Mouse (Mus musculus): ENCODE measurements around the gene 4931409K22Rik. TPM values are rescaled to one million over a fixed set of nuclear protein-coding genes. Genes with fewer than 3 reads are reported as not detected.

4931409K22Rik gene
- polyA plus RNA-seq, 1 experiment, result 4.7 TPM

GRCm38 (mm10) chr5:24591796-24592470 is 35.3 kb upstream of the 4931409K22Rik start:
- WGBS, result 7% methylated on average over 24 of the region's 24 CpGs
- peak overlapping the region; percentile 62 for H3K4me3 ChIP-seq (replicated peaks; ENCODE audit: control insufficient read depth, low read depth, low read length)
- H3K4me1 ChIP-seq (ENCODE audit: control insufficient read depth, insufficient read depth, low read length), result peaks cover 10% of the 10 kb centered on the region
- H3K27ac ChIP-seq (ENCODE audit: control insufficient read depth, insufficient read depth, low read depth, low read length, poor library complexity), result peak overlapping the region; percentile 71
- TF ChIP-seq CTCF (IDR thresholded peaks at IDR 0.05; ENCODE audit: control insufficient read depth, insufficient read depth, low read length) (no peak), POLR2A (IDR thresholded peaks at IDR 0.05; ENCODE audit: borderline replicate concordance, control insufficient read depth, low read depth, low read length) (peak; percentile 16; the same call in 1 of the 2 replicates)

GRCm38 (mm10) chr5:24591268-24591721 is 34.7 kb upstream of the 4931409K22Rik start:
- Histone ChIP-seq H3K27ac (ENCODE audit: control insufficient read depth, insufficient read depth, low read depth, low read length, poor library complexity) (peak overlapping the region; percentile 71), H3K4me1 (ENCODE audit: control insufficient read depth, insufficient read depth, low read length) (peaks cover 10% of the 10 kb centered on the region), H3K4me3 (replicated peaks; ENCODE audit: control insufficient read depth, low read depth, low read length) (peak overlapping the region; percentile 62)
- 21% methylated on average over 23 of the region's 23 CpGs for WGBS
- no peak for TF ChIP-seq POLR2A (IDR thresholded peaks at IDR 0.05; ENCODE audit: borderline replicate concordance, control insufficient read depth, low read depth, low read length)
- TF ChIP-seq CTCF (IDR thresholded peaks at IDR 0.05; ENCODE audit: control insufficient read depth, insufficient read depth, low read length), result no peak

- Histone ChIP-seq H3K4me1 (ENCODE audit: control insufficient read depth, insufficient read depth, low read length) (peaks cover 10% of the 10 kb centered on the region), H3K4me3 (replicated peaks; ENCODE audit: control insufficient read depth, low read depth, low read length) (no peak overlapping the region), H3K27ac (ENCODE audit: control insufficient read depth, insufficient read depth, low read depth, low read length, poor library complexity) (no peak overlapping the region)
- 94% methylated on average over 20 of the region's 20 CpGs for WGBS
- TF ChIP-seq CTCF (IDR thresholded peaks at IDR 0.05; ENCODE audit: control insufficient read depth, insufficient read depth, low read length) (no peak), POLR2A (IDR thresholded peaks at IDR 0.05; ENCODE audit: borderline replicate concordance, control insufficient read depth, low read depth, low read length) (no peak)
Measured at GRCm38 (mm10) chr5:24589511-24590500, 33.2 kb upstream of the 4931409K22Rik start.

- H3K4me1 ChIP-seq (ENCODE audit: control insufficient read depth, insufficient read depth, low read length), result peaks cover 10% of the 10 kb centered on the region
Measured at GRCm38 (mm10) chr5:24587200-24587577, 30.6 kb upstream of the 4931409K22Rik start.

GRCm38 (mm10) chr5:24586547-24587199 is 30.1 kb upstream of the 4931409K22Rik start, which contains the start of gene Chpf2:
Chpf2 (plus strand) TSS chr5:24586741.
- under 1% methylated on average over 43 of the region's 43 CpGs for WGBS
- TF ChIP-seq CTCF (IDR thresholded peaks at IDR 0.05; ENCODE audit: control insufficient read depth, insufficient read depth, low read length), result no peak
- peak; percentile 72; the same call in 1 of the 2 replicates for TF ChIP-seq POLR2A (IDR thresholded peaks at IDR 0.05; ENCODE audit: borderline replicate concordance, control insufficient read depth, low read depth, low read length)
- Histone ChIP-seq H3K4me1 (ENCODE audit: control insufficient read depth, insufficient read depth, low read length) (peaks cover 10% of the 10 kb centered on the region), H3K4me3 (replicated peaks; ENCODE audit: control insufficient read depth, low read depth, low read length) (peak within 1 kb of the TSS; percentile 95), H3K27ac (ENCODE audit: control insufficient read depth, insufficient read depth, low read depth, low read length, poor library complexity) (peak within 1 kb of the TSS; percentile 68)

More at GRCm38 (mm10) chr5:24587200-24587577, 30.6 kb upstream of the 4931409K22Rik start:
- Histone ChIP-seq H3K4me3 (replicated peaks; ENCODE audit: control insufficient read depth, low read depth, low read length) (peak overlapping the region; percentile 95), H3K27ac (ENCODE audit: control insufficient read depth, insufficient read depth, low read depth, low read length, poor library complexity) (peak overlapping the region; percentile 68)
- TF ChIP-seq CTCF (IDR thresholded peaks at IDR 0.05; ENCODE audit: control insufficient read depth, insufficient read depth, low read length) (no peak), POLR2A (IDR thresholded peaks at IDR 0.05; ENCODE audit: borderline replicate concordance, control insufficient read depth, low read depth, low read length) (no peak)
- 6% methylated on average over 4 of the region's 4 CpGs for WGBS

- peaks cover 10% of the 10 kb centered on the region for H3K4me1 ChIP-seq (ENCODE audit: control insufficient read depth, insufficient read depth, low read length)
- H3K27ac ChIP-seq (ENCODE audit: control insufficient read depth, insufficient read depth, low read depth, low read length, poor library complexity), result peak overlapping the region; percentile 68; the same call in 1 of the 2 replicates
- 6% methylated on average over 8 of the region's 8 CpGs for WGBS
- TF ChIP-seq POLR2A (IDR thresholded peaks at IDR 0.05; ENCODE audit: borderline replicate concordance, control insufficient read depth, low read depth, low read length), result no peak
- TF ChIP-seq CTCF (IDR thresholded peaks at IDR 0.05; ENCODE audit: control insufficient read depth, insufficient read depth, low read length), result no peak
- H3K4me3 ChIP-seq (replicated peaks; ENCODE audit: control insufficient read depth, low read depth, low read length), result peak overlapping the region; percentile 95
Measured at GRCm38 (mm10) chr5:24586106-24586505, 29.5 kb upstream of the 4931409K22Rik start.

- TF ChIP-seq CTCF (IDR thresholded peaks at IDR 0.05; ENCODE audit: control insufficient read depth, insufficient read depth, low read length), result no peak
- TF ChIP-seq POLR2A (IDR thresholded peaks at IDR 0.05; ENCODE audit: borderline replicate concordance, control insufficient read depth, low read depth, low read length), result no peak
- Histone ChIP-seq H3K27ac (ENCODE audit: control insufficient read depth, insufficient read depth, low read depth, low read length, poor library complexity) (peak overlapping the region; percentile 63; the same call in 1 of the 2 replicates), H3K4me1 (ENCODE audit: control insufficient read depth, insufficient read depth, low read length) (no peaks in the 10 kb centered on the region; the same call in 1 of the 2 replicates), H3K4me3 (replicated peaks; ENCODE audit: control insufficient read depth, low read depth, low read length) (peak overlapping the region; percentile 72)
- 11% methylated on average over 6 of the region's 6 CpGs for WGBS
Measured at GRCm38 (mm10) chr5:24578109-24578963, 21.7 kb upstream of the 4931409K22Rik start.
